Mouse (Mus musculus) CH12.LX (cell line): ENCODE measurements at regions not wholly inside any gene's neighbourhood (a gene's known extent, or its start where the extent isn't known, plus 50 kb on each side); places are given as distances from the start of the nearest gene placed in this dataset.
A peak's percentile ranks its signal among the peaks of the same experiment; 100 is the strongest.

Source experiments
- DNase-seq: peaks from one replicate; pipeline ENCODE4 v3.0.0-alpha.2; 2013; ENCODE audit errors: extremely low read depth
- H3K27ac ChIP-seq: 2 replicates; pipeline ENCODE4 v1.5.1; 2012; ENCODE audit warnings: low read depth, mild to moderate bottlenecking, control low read depth, moderate library complexity; ENCODE audit not compliant: insufficient read depth
- H3K27me3 ChIP-seq: replicated peaks from 2 replicates; pipeline ENCODE3; 2012; ENCODE audit warnings: inconsistent platforms
- H3K36me3 ChIP-seq, 2 experiments: replicated peaks in 1 of 2; 2 replicates each; pipeline versions ENCODE3 to v1.6.1; 2012; ENCODE audit warnings: inconsistent platforms in 1 of 2, low read length in 1 of 2, mild to moderate bottlenecking in 1 of 2, mixed read lengths in 1 of 2, moderate library complexity in 1 of 2; ENCODE audit not compliant: control insufficient read depth in 1 of 2, insufficient read depth in 1 of 2
- H3K4me1 ChIP-seq, 2 experiments: 2 replicates each; pipeline ENCODE4 v1.6.1; 2012; ENCODE audit warnings: inconsistent platforms in 1 of 2, moderate library complexity in 1 of 2; ENCODE audit not compliant: insufficient read depth in 2 of 2, control insufficient read depth in 1 of 2
- H3K4me2 ChIP-seq: 2 replicates; pipeline ENCODE4 v1.6.1; 2012; ENCODE audit warnings: low read depth, mild to moderate bottlenecking, control low read depth; ENCODE audit not compliant: poor library complexity, insufficient read depth, severe bottlenecking
- H3K4me3 ChIP-seq, 3 experiments: fragments of 150-350 bp in 1 of 3; sonication (generic) in 1 of 3; replicated peaks in 1 of 3; 2 replicates each; pipeline versions ENCODE3 to v1.5.1; 2011 to 2012; ENCODE audit warnings: low read depth in 2 of 3, low read length in 2 of 3, mild to moderate bottlenecking in 2 of 3, moderate library complexity in 2 of 3, control low read depth in 1 of 3, improper control_type of control experiment in 1 of 3, inconsistent platforms in 1 of 3, mixed read lengths in 1 of 3; ENCODE audit not compliant: poor library complexity in 1 of 3
- H3K79me2 ChIP-seq: replicated peaks from 2 replicates; pipeline ENCODE4 v1.6.1; 2012; ENCODE audit warnings: mild to moderate bottlenecking, moderate library complexity; ENCODE audit not compliant: control insufficient read depth, poor library complexity, insufficient read depth, severe bottlenecking; ENCODE audit errors: extremely low read depth
- H3K9ac ChIP-seq: 2 replicates; pipeline ENCODE4 v1.6.1; 2012; ENCODE audit warnings: low read depth, mild to moderate bottlenecking, control low read depth, moderate library complexity; ENCODE audit not compliant: insufficient read depth
- H3K9me3 ChIP-seq: replicated peaks from 2 replicates; pipeline ENCODE3; 2012; ENCODE audit warnings: low read length, inconsistent platforms, mixed read lengths
- CHD1 ChIP-seq: IDR thresholded peaks from 2 replicates; pipeline ENCODE4 v1.6.1; 2012; ENCODE audit warnings: low read depth, low read length, improper control_type of control experiment, inconsistent platforms
- CHD2 ChIP-seq: IDR thresholded peaks from 2 replicates; pipeline ENCODE4 v1.6.1; 2011; ENCODE audit warnings: low read length, improper control_type of control experiment
- ETS1 ChIP-seq: conservative IDR thresholded peaks from 2 replicates; pipeline ENCODE4 v1.6.1; 2012; ENCODE audit warnings: low read depth, mild to moderate bottlenecking, inconsistent platforms, low read length, improper control_type of control experiment, moderate library complexity
- HCFC1 ChIP-seq: IDR thresholded peaks from 2 replicates; pipeline ENCODE4 v1.6.1; 2012; ENCODE audit warnings: low read depth, mild to moderate bottlenecking, inconsistent platforms, low read length, improper control_type of control experiment
- JUN ChIP-seq: IDR thresholded peaks from 2 replicates; pipeline ENCODE4 v1.6.1; 2011; ENCODE audit warnings: low read depth, mild to moderate bottlenecking, low read length, improper control_type of control experiment, moderate library complexity; ENCODE audit not compliant: insufficient read depth
- MAFK ChIP-seq: IDR thresholded peaks from 2 replicates; pipeline ENCODE4 v1.6.1; 2011; ENCODE audit warnings: low read length, improper control_type of control experiment; ENCODE audit not compliant: insufficient replicate concordance
- MAZ ChIP-seq: IDR thresholded peaks from 2 replicates; pipeline ENCODE4 v1.6.1; 2012; ENCODE audit warnings: low read depth, mild to moderate bottlenecking, inconsistent platforms, low read length, improper control_type of control experiment, moderate library complexity
- MXI1 ChIP-seq: IDR thresholded peaks from 2 replicates; pipeline ENCODE4 v1.6.1; 2011; ENCODE audit warnings: mild to moderate bottlenecking, low read depth, low read length, improper control_type of control experiment
- MYC ChIP-seq: IDR thresholded peaks from 2 replicates; pipeline ENCODE4 v1.6.1; 2011; ENCODE audit warnings: low read depth, mild to moderate bottlenecking, improper control_type of control experiment, low read length
- NELFE ChIP-seq: IDR thresholded peaks from 2 replicates; pipeline ENCODE4 v1.6.1; 2011; ENCODE audit warnings: low read depth, low read length, improper control_type of control experiment
- PAX5 ChIP-seq: IDR thresholded peaks from 2 replicates; pipeline ENCODE4 v1.6.1; 2012; ENCODE audit warnings: low read length, inconsistent platforms, mixed read lengths
- POLR2A ChIP-seq: IDR thresholded peaks from 2 replicates; pipeline ENCODE4 v1.6.1; 2011; ENCODE audit warnings: low read depth, mild to moderate bottlenecking, improper control_type of control experiment, low read length
- RAD21 ChIP-seq: IDR thresholded peaks from 2 replicates; pipeline ENCODE4 v1.6.1; 2011; ENCODE audit warnings: low read depth, mild to moderate bottlenecking, low read length, improper control_type of control experiment, moderate library complexity
- SMC3 ChIP-seq: IDR thresholded peaks from 2 replicates; pipeline ENCODE4 v1.6.1; 2011; ENCODE audit warnings: low read depth, low read length, improper control_type of control experiment
- TBP ChIP-seq: conservative IDR thresholded peaks from 2 replicates; pipeline ENCODE4 v1.6.1; 2011; ENCODE audit warnings: low read depth, low read length, improper control_type of control experiment
- USF2 ChIP-seq: conservative IDR thresholded peaks from 2 replicates; pipeline ENCODE4 v1.6.1; 2011; ENCODE audit warnings: low read depth, low read length, improper control_type of control experiment
- ZMIZ1 ChIP-seq: IDR thresholded peaks from 2 replicates; pipeline ENCODE4 v1.6.1; 2012; ENCODE audit warnings: low read depth, mild to moderate bottlenecking, inconsistent platforms, low read length, improper control_type of control experiment
- ZNF384 ChIP-seq: IDR thresholded peaks from 2 replicates; pipeline ENCODE4 v1.6.1; 2012; ENCODE audit warnings: low read depth, low read length, improper control_type of control experiment, inconsistent platforms
- dilution Hi-C: fragments of 300-500 bp; cut with MboI; formaldehyde crosslinking; loops from 2 replicates; pipeline ENCODE4 v1.14.3; 2020; ENCODE audit warnings: low sequenced_read_pairs; ENCODE audit not compliant: extremely low pct_unique_long_range_greater_than_20kb, extremely low pct_ligation_motif_present
- in situ Hi-C: fragments of 300-500 bp; cut with MboI; formaldehyde crosslinking; loops from 3 replicates; pipeline ENCODE4 v1.14.3; 2019; ENCODE audit warnings: low sequenced_read_pairs, low pct_ligation_motif_present, low pct_unique_long_range_greater_than_20kb, mixed read lengths

DNA sequence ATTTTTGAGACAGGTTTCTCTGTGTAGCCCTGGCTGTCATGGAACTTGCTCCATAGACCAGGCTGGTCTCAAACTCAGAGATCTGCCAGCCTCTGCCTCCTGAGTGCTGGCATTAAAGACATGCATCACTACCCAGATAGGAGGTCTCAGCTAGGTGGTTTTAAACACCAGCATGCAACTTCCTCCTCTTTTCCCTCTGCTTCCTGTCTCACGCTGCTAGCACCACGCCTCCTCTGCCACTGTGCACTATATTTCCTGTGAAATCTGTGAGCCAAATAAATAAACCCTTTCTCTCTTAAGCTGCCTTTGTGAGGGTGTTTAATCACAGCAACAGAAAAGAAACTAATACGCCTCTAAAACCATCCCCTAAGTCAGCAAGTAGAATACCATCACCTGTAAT lies 109.6 kb upstream of the Arg1 start:
- Histone ChIP-seq H3K4me1 (peaks cover 0 to 3% of the 10 kb centered on the region in 2 experiments; a peak in 2 of 4 replicates), H3K27me3 (no peaks in the 10 kb centered on the region), H3K9ac (no peak overlapping the region), H3K4me2 (no peak overlapping the region), H3K36me3 (no peaks in the 10 kb centered on the region), H3K9me3 (no peaks in the 10 kb centered on the region), H3K27ac (no peak overlapping the region), H3K79me2 (no peaks in the 10 kb centered on the region), H3K4me3 (no peak overlapping the region)
- no peak for DNase-seq
- dilution Hi-C loops: no loop called here
- no peak for TF ChIP-seq CHD1
- in situ Hi-C loops: no loop called here

DNA sequence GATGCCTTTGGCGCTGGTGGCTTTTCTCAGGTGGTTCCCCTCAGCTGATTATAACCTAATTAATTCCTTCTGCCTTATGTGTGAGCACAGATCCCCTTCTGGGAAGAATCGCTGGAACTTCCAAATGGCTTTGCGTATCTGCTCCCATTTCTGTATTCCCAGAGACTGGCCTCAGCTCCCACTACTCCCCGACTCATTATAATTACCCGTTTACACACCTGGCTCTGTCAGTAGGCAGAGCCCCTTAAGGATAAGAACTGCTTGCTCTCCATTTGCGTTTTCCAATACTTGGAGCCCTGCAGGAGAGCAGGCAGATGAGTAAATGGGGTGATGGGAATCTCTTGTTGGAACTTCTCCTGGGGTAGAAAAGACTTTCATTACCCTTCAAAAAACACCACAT lies 108.1 kb upstream of the Arg1 start:
- Histone ChIP-seq H3K4me2 (no peak overlapping the region), H3K27me3 (no peaks in the 10 kb centered on the region), H3K4me3 (no peak overlapping the region), H3K9me3 (no peaks in the 10 kb centered on the region), H3K9ac (no peak overlapping the region), H3K27ac (no peak overlapping the region), H3K79me2 (no peaks in the 10 kb centered on the region), H3K4me1 (peaks cover 0 to 3% of the 10 kb centered on the region in 2 experiments; a peak in 2 of 4 replicates), H3K36me3 (no peaks in the 10 kb centered on the region)
- no peak for TF ChIP-seq SMC3
- TF ChIP-seq ZMIZ1: no peak
- TF ChIP-seq MXI1: no peak
- no peak for TF ChIP-seq TBP
- no peak for TF ChIP-seq MAFK
- TF ChIP-seq POLR2A: no peak
- TF ChIP-seq RAD21: no peak
- no peak for TF ChIP-seq HCFC1
- TF ChIP-seq MAZ: no peak
- TF ChIP-seq ETS1: no peak
- no peak for TF ChIP-seq NELFE
- no peak for TF ChIP-seq PAX5
- TF ChIP-seq CHD2: no peak
- no peak for TF ChIP-seq ZNF384
- TF ChIP-seq JUN: no peak
- dilution Hi-C loops (no loop called here), in situ Hi-C loops (no loop called here)
- no peak for DNase-seq

DNA sequence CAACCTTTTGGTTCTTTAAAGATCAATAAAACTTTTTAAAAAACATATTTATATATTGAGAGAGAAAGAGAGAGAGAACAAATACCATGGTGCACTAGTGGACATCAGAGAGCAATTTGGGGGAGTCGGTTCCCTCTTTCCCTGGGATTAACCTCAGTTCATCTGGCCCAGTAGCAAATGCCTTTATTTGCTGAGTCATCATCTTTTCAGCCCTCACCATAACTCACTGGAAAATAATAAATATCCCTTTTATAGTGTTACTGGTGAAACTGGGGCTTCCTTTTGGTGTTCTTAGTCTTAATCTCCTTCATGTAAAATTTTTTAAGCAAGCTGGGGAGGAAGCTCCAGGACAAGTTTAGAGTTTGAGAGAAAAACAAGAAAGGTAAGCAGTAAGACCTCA lies 105.3 kb upstream of the Arg1 start:
- DNase-seq: no peak
- dilution Hi-C loops: no loop called here
- H3K36me3 ChIP-seq: no peaks in the 10 kb centered on the region
- peaks cover 3% of the 10 kb centered on the region in 2 experiments; a peak in 3 of 4 replicates for H3K4me1 ChIP-seq
- no peaks in the 10 kb centered on the region for H3K27me3 ChIP-seq
- H3K27ac ChIP-seq: no peak overlapping the region
- no peaks in the 10 kb centered on the region for H3K9me3 ChIP-seq
- in situ Hi-C loops: no loop called here
- no peak overlapping the region for H3K4me2 ChIP-seq
- no peak overlapping the region for H3K9ac ChIP-seq
- no peak for TF ChIP-seq USF2
- TF ChIP-seq MYC: no peak
- TF ChIP-seq MAFK: peak; percentile 99
- H3K4me3 ChIP-seq: no peak overlapping the region
- no peaks in the 10 kb centered on the region for H3K79me2 ChIP-seq
